Mouse (Mus musculus) forebrain, embryonic 16.5 days (tissue): ENCODE data around the gene Selenoh. TPM values are rescaled to one million over a fixed set of nuclear protein-coding genes. Genes with fewer than 3 reads are reported as not detected.

ENCODE experiments used
- ATAC-seq: fragments of 200-750 bp; cut with Nextera tagmentation; 2 replicates; pipeline ENCODE4 v1.8.0; 2017; ENCODE audit warnings: mild to moderate bottlenecking, moderate library complexity
- H3K27ac ChIP-seq: fragments of 300-500 bp; sonication (generic); 2 replicates; pipeline ENCODE4 v1.5.1; 2014; ENCODE audit warnings: low read length, control low read depth
- H3K27me3 ChIP-seq: fragments of 300-500 bp; sonication (generic); replicated peaks from 2 replicates; pipeline ENCODE4 v1.6.1; 2014; ENCODE audit warnings: low read length; ENCODE audit not compliant: control insufficient read depth, insufficient read depth
- H3K36me3 ChIP-seq: fragments of 300-500 bp; sonication (generic); 2 replicates; pipeline ENCODE4 v1.6.1; 2014; ENCODE audit not compliant: control insufficient read depth, insufficient read depth
- H3K4me1 ChIP-seq: fragments of 300-500 bp; sonication (generic); replicated peaks from 2 replicates; pipeline ENCODE4 v1.6.1; 2014; ENCODE audit warnings: low read length; ENCODE audit not compliant: control insufficient read depth, insufficient read depth
- H3K4me2 ChIP-seq: fragments of 300-500 bp; sonication (generic); 2 replicates; pipeline ENCODE4 v1.6.1; 2014; ENCODE audit warnings: mild to moderate bottlenecking, low read length, control low read depth
- H3K4me3 ChIP-seq: fragments of 300-500 bp; sonication (generic); replicated peaks from 2 replicates; pipeline ENCODE4 v1.5.1; 2014; ENCODE audit warnings: mild to moderate bottlenecking, low read length, control low read depth
- H3K9ac ChIP-seq: fragments of 300-500 bp; sonication (generic); replicated peaks from 2 replicates; pipeline ENCODE4 v1.6.1; 2014; ENCODE audit warnings: low read depth, low read length, control low read depth
- H3K9me3 ChIP-seq: fragments of 300-500 bp; sonication (generic); 2 replicates; pipeline ENCODE4 v1.6.1; 2016; ENCODE audit warnings: low read length; ENCODE audit not compliant: control insufficient read depth
- WGBS: fragments of 180-500 bp; shearing (Covaris S2); extraction: QIAGEN DNeasy Blood & Tissue Kit; methylation state at CpG from one replicate; pipeline ENCODE4 v1.1.7; 2014; 5-methylcytosine and 5-hydroxymethylcytosine counted together
- polyA plus RNA-seq: library from polyadenylated mRNA; unstranded; fragments of >200 nt; fragmentation: Nextera tagmentation; extraction: Ambion mirVana; gene quantifications from 2 replicates; pipeline ENCODE4 v1.2.1, GENCODE M21; 2015

Gene Selenoh
- polyA plus RNA-seq, 1 experiment from 2014 or later: 225 TPM

DNA sequence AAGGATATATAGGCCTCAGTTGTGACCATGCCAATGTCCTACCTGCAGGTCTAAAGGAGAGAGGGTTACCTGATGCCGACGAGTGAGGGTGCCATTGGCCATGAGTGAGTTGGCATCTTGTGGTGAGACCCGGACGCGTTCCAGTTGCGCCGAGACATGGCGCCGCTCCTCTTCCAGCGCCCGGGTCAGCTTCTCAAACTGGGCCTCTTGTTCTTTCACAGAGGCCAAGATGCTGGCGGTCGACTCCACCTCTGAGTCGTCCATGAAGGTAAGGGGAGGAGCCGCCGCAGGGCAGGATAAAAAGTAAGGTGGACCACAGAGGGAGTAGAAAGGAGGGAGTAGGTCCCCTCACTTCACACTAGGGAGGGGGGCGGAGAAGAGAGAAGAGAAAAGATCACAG lies 46.4 kb downstream of the Selenoh start:
- no peaks in the 10 kb centered on the region for H3K9me3 ChIP-seq
- no peak overlapping the region for H3K9ac ChIP-seq
- no peak for ATAC-seq
- no peak overlapping the region for H3K27ac ChIP-seq
- H3K4me1 ChIP-seq: no peaks in the 10 kb centered on the region
- H3K27me3 ChIP-seq: no peaks in the 10 kb centered on the region
- no peak overlapping the region for H3K4me2 ChIP-seq
- peaks cover 8% of the 10 kb centered on the region for H3K36me3 ChIP-seq
- 96% methylated on average over 17 of the region's 17 CpGs for WGBS
- no peak overlapping the region for H3K4me3 ChIP-seq

DNA sequence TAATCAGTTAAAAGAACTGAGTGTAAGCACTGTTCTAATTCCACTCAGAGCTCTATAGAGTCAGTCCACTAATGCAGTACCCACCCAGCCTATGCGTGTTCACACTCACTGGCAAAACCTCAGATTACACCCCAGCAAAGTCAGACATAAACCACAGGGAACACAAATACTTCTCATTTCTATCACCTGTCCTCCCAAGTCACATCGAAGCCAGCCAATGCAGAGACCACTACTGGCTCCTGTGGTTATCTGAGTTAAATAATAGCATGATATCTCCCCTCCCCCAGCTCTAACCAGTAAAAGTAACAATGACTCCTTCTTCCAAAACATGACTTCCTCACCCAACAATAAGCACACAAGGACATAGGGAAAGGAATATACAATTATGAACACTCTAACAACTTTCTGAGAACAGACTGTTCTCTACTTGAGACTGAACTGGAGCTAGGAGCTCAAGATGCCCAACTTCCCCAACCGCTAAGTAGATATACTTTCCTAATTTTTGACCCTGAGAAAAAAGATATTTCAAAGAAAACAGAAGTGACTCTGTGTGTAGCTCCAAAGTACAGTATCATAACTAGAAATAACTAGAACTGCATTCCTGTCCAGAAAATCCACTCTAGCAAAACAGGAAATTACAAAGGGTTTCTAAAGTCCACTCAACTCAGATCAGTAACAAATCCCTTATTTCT lies 47.0 kb downstream of the Selenoh start:
- H3K36me3 ChIP-seq: peaks cover 8% of the 10 kb centered on the region
- H3K4me1 ChIP-seq: no peaks in the 10 kb centered on the region
- no peak overlapping the region for H3K9ac ChIP-seq
- H3K4me3 ChIP-seq: no peak overlapping the region
- no peak overlapping the region for H3K27ac ChIP-seq
- no peak overlapping the region for H3K4me2 ChIP-seq
- WGBS: 97% methylated on average over 3 of the region's 3 CpGs
- no peaks in the 10 kb centered on the region for H3K9me3 ChIP-seq
- H3K27me3 ChIP-seq: no peaks in the 10 kb centered on the region
- no peak for ATAC-seq

DNA sequence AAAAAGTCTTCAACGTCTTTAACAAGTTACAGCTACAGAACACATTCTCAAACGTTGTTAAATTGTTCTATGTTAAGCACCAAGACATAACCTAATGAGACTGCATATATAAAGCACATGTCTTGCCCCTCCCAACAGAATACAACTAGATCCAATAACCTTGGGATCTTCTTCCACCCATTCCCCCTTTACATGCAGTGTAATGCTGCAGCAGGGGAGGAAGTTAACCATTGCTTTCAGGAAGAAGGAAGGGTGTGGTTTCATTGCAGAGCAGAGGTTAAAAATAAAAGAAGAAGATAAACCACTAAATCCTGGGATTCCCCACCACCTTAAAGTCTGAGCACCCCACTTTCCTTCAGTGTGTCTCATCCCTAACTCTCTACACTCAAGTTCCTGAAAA lies 47.9 kb downstream of the Selenoh start:
- WGBS: 86% methylated on average over 2 of the region's 2 CpGs
- no peak for ATAC-seq
- H3K4me2 ChIP-seq: no peak overlapping the region
- H3K4me1 ChIP-seq: no peaks in the 10 kb centered on the region
- H3K27ac ChIP-seq: no peak overlapping the region
- H3K9me3 ChIP-seq: no peaks in the 10 kb centered on the region
- no peaks in the 10 kb centered on the region for H3K27me3 ChIP-seq
- H3K4me3 ChIP-seq: no peak overlapping the region
- peaks cover 8% of the 10 kb centered on the region for H3K36me3 ChIP-seq
- no peak overlapping the region for H3K9ac ChIP-seq

DNA sequence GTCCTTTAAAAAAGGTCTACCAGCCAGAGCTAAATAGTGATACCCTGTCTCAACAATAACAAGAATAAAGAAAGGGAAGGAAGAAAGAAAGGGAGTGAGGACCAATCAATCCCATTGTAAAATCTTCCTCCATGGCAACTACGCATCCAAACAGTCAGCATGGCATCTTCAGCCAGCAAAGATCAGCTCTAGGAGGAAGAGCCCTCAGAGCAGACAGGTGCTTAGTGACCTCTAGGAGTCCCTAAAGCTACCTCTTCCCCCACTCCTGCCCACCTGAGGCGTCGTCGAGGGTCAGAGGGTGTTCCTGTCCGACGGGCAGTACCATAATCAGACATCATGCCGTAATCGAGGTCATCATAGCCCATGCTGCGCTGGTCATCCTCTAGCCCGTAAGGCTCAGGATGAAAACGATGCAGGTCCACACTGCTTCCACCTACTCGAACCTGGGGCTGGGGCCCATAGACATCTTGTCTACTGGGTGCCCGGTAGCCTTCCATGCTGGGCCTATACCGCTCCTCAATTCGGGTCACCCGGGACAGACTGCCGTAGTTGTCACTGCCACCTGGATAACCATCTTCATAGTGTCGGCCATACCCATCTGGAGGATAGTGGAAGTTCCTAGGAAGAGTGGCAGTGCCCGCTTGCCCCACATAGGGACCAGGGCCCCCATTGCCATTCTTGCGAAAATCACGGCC lies 50.8 kb downstream of the Selenoh start:
- Histone ChIP-seq H3K9me3 (no peaks in the 10 kb centered on the region), H3K9ac (no peak overlapping the region), H3K4me3 (no peak overlapping the region), H3K27me3 (no peaks in the 10 kb centered on the region), H3K4me2 (no peak overlapping the region), H3K4me1 (no peaks in the 10 kb centered on the region), H3K27ac (no peak overlapping the region), H3K36me3 (peaks cover 27% of the 10 kb centered on the region)
- 98% methylated on average over 21 of the region's 21 CpGs for WGBS
- no peak; the same call in 1 of the 2 replicates for ATAC-seq

Other genes starting within 250 kb of the Selenoh start
- 5.8 and 8.2 TPM in 2 replicates for gene Calcrl, start 245.4 kb downstream of the Selenoh start, polyA plus RNA-seq
- 11.8 and 17.9 TPM in 2 replicates for gene Tfpi, start 194.0 kb downstream of the Selenoh start, polyA plus RNA-seq
- 41.7 and 45.6 TPM in 2 replicates for gene Ctnnd1, start 20.0 kb downstream of the Selenoh start, polyA plus RNA-seq
- 0.41 and 0.52 TPM in 2 replicates for gene Btbd18, start 11.7 kb downstream of the Selenoh start, polyA plus RNA-seq
- not detected in 2 replicates for gene Gm28635, start 7.3 kb upstream of the Selenoh start, polyA plus RNA-seq
- gene Med19, start 7.6 kb upstream of the Selenoh start, polyA plus RNA-seq: 53.8 and 54.3 TPM in 2 replicates
- gene Tmx2, start 8.4 kb upstream of the Selenoh start, polyA plus RNA-seq: 212 and 231 TPM in 2 replicates
- gene Zdhhc5, start 44.4 kb upstream of the Selenoh start, polyA plus RNA-seq: 19.4 and 20.1 TPM in 2 replicates
- gene Clp1, start 56.6 kb upstream of the Selenoh start, polyA plus RNA-seq: 28.1 and 28.8 TPM in 2 replicates
- gene Ypel4, start 63.3 kb upstream of the Selenoh start, polyA plus RNA-seq: 21.8 and 24.7 TPM in 2 replicates
- 3.9 and 4.9 TPM in 2 replicates for gene Gm19426, start 72.9 kb upstream of the Selenoh start, polyA plus RNA-seq
- 25.0 and 26.9 TPM in 2 replicates for gene Serping1, start 104.7 kb upstream of the Selenoh start, polyA plus RNA-seq
- gene Ube2l6, start 128.1 kb upstream of the Selenoh start, polyA plus RNA-seq: 21.2 and 28.1 TPM in 2 replicates
- not detected in 2 replicates for gene Smtnl1, start 151.9 kb upstream of the Selenoh start, polyA plus RNA-seq
- 58.0 and 69.5 TPM in 2 replicates for gene Timm10, start 156.2 kb upstream of the Selenoh start, polyA plus RNA-seq
- gene Slc43a1, start 168.1 kb upstream of the Selenoh start, polyA plus RNA-seq: 2.6 and 3.1 TPM in 2 replicates
- gene Rtn4rl2, start 215.9 kb upstream of the Selenoh start, polyA plus RNA-seq: 9.8 and 11.4 TPM in 2 replicates